Mouse (Mus musculus) ZHBTc4 (cell line): ENCODE measurements around the gene Dip2b.

Source experiments
- DNase-seq: peaks from one replicate; pipeline ENCODE4 v3.0.0-alpha.2; 2011; ENCODE audit warnings: low read depth, low spot score

The Dip2b gene

DNA sequence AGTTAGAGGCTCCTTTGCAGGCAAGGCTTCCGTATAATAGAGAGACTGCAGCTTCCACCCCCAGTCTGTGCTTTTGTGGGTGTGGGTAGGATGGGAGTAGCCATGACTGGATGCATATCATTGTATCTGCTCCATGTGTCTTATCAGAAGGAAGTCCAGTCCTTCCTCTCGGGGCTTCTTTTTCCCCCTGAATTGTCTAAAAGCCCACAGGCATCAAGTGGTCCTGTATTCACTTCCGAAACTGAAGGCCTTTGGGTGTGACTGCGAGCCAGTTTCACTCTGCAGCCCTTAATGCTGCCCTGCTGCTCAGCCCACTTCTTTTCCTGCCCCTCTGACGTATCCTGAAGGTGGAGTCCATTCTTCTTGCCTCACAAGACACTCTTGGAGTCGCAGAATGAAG is 86.8 kb downstream of the Dip2b start:
- no peak for DNase-seq

GRCm38 (mm10) chr15:100126456-100127107 is 88.1 kb downstream of the Dip2b start:
- peak; percentile 75 for DNase-seq

GRCm38 (mm10) chr15:100129151-100129790 is 90.8 kb downstream of the Dip2b start:
- DNase-seq: no peak

DNA sequence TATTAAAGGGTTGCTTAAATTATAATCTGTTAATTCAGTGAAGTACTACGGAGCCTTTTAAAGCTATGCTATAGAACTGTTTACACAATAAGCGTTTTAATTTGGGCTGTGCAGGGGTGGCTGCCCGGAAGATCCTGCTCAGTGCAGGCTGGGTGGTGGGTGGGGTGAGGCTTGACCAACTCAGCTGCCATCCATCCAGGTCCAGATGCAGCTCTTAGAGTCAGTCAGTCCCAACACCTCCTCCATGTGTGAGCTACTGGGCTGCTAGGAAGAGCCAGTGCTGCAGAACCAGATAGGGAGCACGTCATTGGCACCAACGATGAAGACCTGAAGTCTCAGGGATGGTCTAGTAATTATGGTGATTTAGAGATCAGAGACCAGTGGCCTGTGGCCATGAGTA is 101.2 kb downstream of the Dip2b start:
- DNase-seq: no peak

GRCm38 (mm10) chr15:100140428-100140827 is 102.0 kb downstream of the Dip2b start:
- no peak for DNase-seq

DNA sequence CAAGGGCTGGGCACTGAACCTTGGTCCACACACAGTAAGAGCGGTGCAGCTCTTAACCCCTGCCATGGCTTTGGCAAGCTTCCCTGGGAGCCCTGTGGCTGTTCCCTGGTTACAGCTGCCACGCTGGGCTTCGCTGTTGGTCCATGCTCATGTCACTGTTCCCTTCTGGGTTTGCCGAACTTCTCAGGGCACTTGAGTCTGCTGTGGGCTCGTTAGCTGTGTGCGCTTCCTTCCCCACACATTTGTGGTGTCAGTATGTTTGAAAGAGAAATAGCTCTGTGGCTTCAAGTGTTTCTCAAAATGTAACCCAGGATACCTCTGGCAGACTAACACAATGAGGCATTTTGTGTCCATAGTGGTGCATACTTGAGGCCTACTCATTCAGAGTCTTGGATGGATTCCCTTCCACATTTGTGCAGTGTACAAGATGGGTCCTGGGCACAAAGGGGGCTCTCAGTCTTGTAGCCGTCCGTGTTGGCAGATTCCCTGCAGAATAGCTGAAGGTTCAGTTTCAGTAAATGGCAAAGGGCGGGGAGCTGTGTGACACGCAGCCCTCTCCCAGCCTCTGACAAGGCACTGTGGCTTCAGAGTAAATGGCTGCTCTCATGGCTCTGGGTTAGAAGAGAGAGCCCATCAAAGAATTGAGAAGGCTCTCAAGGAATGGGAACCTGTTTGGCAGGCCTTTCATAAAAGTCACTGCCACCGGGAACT is 104.8 kb downstream of the Dip2b start:
- DNase-seq: no peak

GRCm38 (mm10) chr15:100144854-100145824 is 106.7 kb downstream of the Dip2b start:
- DNase-seq: no peak

GRCm38 (mm10) chr15:100145917-100146316 is 107.5 kb downstream of the Dip2b start:
- no peak for DNase-seq

GRCm38 (mm10) chr15:100150593-100150992 is 112.1 kb downstream of the Dip2b start:
- DNase-seq: no peak

DNA sequence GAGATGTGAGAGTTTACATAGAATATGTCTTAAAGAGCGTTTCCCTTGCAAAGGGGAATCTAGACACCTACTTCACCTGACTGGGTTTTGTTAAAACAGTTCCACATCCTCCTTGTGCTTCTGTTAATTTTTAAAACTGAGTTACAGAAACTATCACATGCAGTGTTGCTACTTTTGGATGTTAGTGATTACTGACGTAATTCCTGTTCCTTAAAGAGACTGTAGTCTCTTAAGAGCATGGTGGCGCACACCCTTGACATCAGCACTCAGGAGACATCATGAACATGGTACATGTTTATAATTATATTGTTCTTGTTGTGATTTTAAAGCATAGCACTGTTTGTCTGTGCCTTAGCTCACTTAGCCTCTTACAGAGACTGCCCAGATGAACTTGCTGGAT is 113.9 kb downstream of the Dip2b start:
- DNase-seq: no peak

GRCm38 (mm10) chr15:100153024-100153423 is 114.6 kb downstream of the Dip2b start:
- no peak for DNase-seq

- DNase-seq: no peak
Observed at GRCm38 (mm10) chr15:100156095-100156707, 117.7 kb downstream of the Dip2b start.

- no peak for DNase-seq
Observed at GRCm38 (mm10) chr15:100156781-100157470, 118.5 kb downstream of the Dip2b start.

GRCm38 (mm10) chr15:100158985-100159384 is 120.5 kb downstream of the Dip2b start:
- no peak for DNase-seq

DNA sequence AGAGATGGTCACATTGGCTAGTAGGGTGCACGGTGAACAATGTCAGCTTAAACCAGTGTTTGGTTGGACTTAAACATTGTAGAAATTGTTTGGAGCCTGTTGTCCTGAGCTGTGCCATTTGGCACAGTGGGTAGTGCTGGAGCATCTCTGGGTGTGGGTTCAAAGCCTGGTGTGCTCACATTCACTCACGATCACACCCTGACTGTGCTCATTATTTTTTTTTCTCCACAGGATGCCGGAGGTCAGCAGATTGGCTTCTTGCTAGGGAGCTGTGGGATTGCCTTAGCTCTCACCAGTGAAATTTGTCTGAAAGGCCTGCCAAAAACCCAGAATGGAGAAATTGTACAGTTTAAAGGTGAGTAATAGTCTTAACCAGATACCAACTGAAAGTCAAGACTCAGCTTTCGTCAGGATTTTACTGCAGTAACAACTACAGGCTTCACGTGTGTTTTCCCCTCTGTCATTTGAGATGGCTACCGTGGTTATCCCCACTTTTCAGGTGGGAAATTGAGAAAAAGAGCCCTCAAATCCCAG is 123.3 kb downstream of the Dip2b start:
- DNase-seq: no peak

GRCm38 (mm10) chr15:100163381-100164051 is 125.1 kb downstream of the Dip2b start:
- DNase-seq: no peak

GRCm38 (mm10) chr15:100166464-100166863 is 128.0 kb downstream of the Dip2b start:
- DNase-seq: no peak

- DNase-seq: no peak
Observed at GRCm38 (mm10) chr15:100167791-100168190, 129.3 kb downstream of the Dip2b start.

DNA sequence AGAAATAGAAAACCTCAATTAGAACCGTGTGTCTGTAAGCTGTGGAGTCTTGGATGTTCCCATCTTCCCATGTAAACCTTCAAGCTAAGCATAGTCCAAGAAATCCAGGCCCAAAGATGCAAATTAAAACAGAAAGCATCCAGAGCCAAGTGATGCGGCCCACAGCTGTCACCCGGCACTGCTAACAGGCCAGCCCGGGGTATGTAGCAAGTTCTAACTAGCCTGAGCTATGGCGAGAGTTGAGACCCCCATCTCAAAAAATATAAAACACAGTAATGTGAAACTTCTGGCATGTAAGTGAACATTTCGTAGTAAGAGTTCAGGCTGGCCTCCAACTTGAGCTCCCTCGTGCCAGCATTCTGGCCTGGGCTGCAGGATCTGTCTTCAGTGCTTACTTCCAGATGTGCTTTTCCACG is 129.7 kb downstream of the Dip2b start:
- DNase-seq: no peak

DNA sequence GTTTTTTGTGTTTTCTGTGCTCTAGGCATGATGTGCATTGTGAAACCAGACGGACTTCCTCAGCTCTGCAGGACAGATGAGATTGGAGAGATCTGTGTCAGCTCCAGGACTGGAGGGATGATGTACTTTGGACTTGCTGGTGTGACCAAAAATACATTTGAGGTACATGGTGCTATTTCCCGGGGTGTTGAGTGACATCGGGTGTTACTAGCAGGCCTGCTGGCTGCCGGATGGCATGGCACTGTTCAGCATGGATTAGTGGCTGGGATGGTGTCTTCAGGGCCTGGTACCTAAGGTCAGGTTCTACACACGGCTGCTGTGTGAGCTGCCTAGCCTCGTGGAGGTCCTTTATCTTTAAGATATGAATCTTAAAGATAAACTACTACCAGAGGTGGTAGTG is 136.7 kb downstream of the Dip2b start:
- no peak for DNase-seq
